Mouse (Mus musculus) hindbrain, embryonic 12.5 days (tissue): ENCODE measurements around the gene Rgs19. TPM values are rescaled to one million over a fixed set of nuclear protein-coding genes. Genes with fewer than 3 reads are reported as not detected.

Experiments
- ATAC-seq: fragments of 200-750 bp; cut with Nextera tagmentation; 2 replicates; pipeline ENCODE4 v1.8.0; 2017; ENCODE audit warnings: moderate TSS enrichment; ENCODE audit not compliant: low FRiP score
- H3K27ac ChIP-seq: fragments of 300-500 bp; sonication (generic); 2 replicates; pipeline ENCODE4 v1.5.1; 2016; ENCODE audit warnings: mild to moderate bottlenecking
- H3K27me3 ChIP-seq: fragments of 300-500 bp; sonication (generic); 2 replicates; pipeline ENCODE4 v1.6.1; 2016; ENCODE audit warnings: mild to moderate bottlenecking
- H3K36me3 ChIP-seq: fragments of 300-500 bp; sonication (generic); 2 replicates; pipeline ENCODE4 v1.6.1; 2016; ENCODE audit warnings: mild to moderate bottlenecking
- H3K4me1 ChIP-seq: fragments of 300-500 bp; sonication (generic); 2 replicates; pipeline ENCODE4 v1.6.1; 2016
- H3K4me2 ChIP-seq: fragments of 300-500 bp; sonication (generic); replicated peaks from 2 replicates; pipeline ENCODE4 v1.6.1; 2016; ENCODE audit warnings: mild to moderate bottlenecking
- H3K4me3 ChIP-seq: fragments of 300-500 bp; sonication (generic); 2 replicates; pipeline ENCODE4 v1.5.1; 2016; ENCODE audit warnings: mild to moderate bottlenecking
- H3K9ac ChIP-seq: fragments of 300-500 bp; sonication (generic); 2 replicates; pipeline ENCODE4 v1.6.1; 2016; ENCODE audit warnings: mild to moderate bottlenecking, moderate library complexity
- H3K9me3 ChIP-seq: fragments of 300-500 bp; sonication (generic); replicated peaks from 2 replicates; pipeline ENCODE4 v1.6.1; 2016; ENCODE audit warnings: mild to moderate bottlenecking
- WGBS: fragments of 180-500 bp; shearing (Covaris S2); methylation state at CpG from one replicate; pipeline ENCODE4 v1.1.7; 2016; 5-methylcytosine and 5-hydroxymethylcytosine counted together
- polyA plus RNA-seq: library from polyadenylated mRNA; unstranded; fragments of >200 nt; fragmentation: Nextera tagmentation; extraction: Ambion mirVana; gene quantifications from 2 replicates; pipeline ENCODE4 v1.2.1, GENCODE M21; 2016

The Rgs19 gene
- polyA plus RNA-seq, 1 experiment from 2014 or later = 54.4 TPM

DNA sequence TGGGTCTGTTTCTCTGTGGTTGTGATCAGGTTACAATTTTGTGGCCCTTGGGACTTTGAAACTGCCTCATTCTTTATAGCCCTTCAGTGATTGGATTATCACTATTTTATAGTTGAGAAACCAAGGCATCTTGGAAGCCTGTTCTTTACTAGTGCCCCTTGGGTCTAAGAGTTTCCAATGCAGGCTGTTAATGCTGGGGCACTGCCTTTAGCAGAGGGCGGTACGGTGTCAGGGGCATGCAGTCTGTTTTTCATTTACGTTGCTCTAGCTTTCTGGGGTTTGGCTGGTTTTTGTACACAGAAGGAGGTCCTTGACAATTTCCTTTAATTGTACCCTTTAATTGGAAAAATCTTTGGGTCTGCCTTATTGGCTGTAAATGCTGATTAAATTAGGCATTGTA lies 48.1 kb downstream of the Rgs19 start:
- no peak for ATAC-seq
- WGBS = 89% methylated on average over 3 of the region's 3 CpGs
- Histone ChIP-seq H3K27me3 (no peaks in the 10 kb centered on the region), H3K4me1 (no peaks in the 10 kb centered on the region), H3K9me3 (no peaks in the 10 kb centered on the region), H3K27ac (no peak overlapping the region), H3K9ac (no peak overlapping the region), H3K4me3 (no peak overlapping the region), H3K36me3 (peaks cover 86% of the 10 kb centered on the region), H3K4me2 (no peak overlapping the region)

DNA sequence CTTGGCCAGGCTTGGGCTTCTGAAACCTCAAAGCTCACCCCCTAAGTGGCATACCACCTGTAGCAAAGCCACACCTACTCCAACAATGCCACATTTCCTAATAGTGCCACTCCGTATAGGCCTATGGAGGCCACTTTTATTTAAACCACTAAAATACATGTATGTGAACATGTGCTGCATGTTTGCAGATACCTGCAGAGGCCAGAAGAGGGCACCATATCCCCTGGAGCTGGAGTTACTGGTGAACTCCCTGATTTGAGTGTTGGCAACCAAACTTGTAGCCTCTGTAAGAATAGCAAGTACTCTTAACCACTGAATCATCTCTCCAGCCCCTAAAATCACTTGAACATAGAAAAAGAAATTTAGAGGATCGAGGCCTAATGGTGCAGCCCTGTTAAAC lies 49.4 kb downstream of the Rgs19 start:
- no peaks in the 10 kb centered on the region for H3K4me1 ChIP-seq
- H3K27ac ChIP-seq = no peak overlapping the region
- H3K4me3 ChIP-seq = no peak overlapping the region
- peaks cover 85% of the 10 kb centered on the region for H3K36me3 ChIP-seq
- H3K27me3 ChIP-seq = no peaks in the 10 kb centered on the region
- no peak overlapping the region for H3K4me2 ChIP-seq
- no peak for ATAC-seq
- H3K9me3 ChIP-seq = no peaks in the 10 kb centered on the region
- no peak overlapping the region for H3K9ac ChIP-seq
- 92% methylated on average over 2 of the region's 2 CpGs for WGBS

Other genes with a start within 250 kb of the Rgs19 start
- gene Zbtb46, start 234.6 kb downstream of the Rgs19 start, polyA plus RNA-seq = 22.3 and 22.7 TPM in 2 replicates
- 0.12 TPM in 1 of 2 replicates, not detected in the other for gene Abhd16b, start 200.8 kb downstream of the Rgs19 start, polyA plus RNA-seq
- gene Tpd52l2, start 196.8 kb downstream of the Rgs19 start, polyA plus RNA-seq = 120 and 121 TPM in 2 replicates
- gene Dnajc5, start 173.5 kb downstream of the Rgs19 start, polyA plus RNA-seq = 148 and 150 TPM in 2 replicates
- gene Uckl1, start 109.1 kb downstream of the Rgs19 start, polyA plus RNA-seq = 64.2 and 66.3 TPM in 2 replicates
- 72.0 and 72.4 TPM in 2 replicates for gene Prpf6, start 102.1 kb downstream of the Rgs19 start, polyA plus RNA-seq
- 91.0 and 97.7 TPM in 2 replicates for gene Zfp512b, start 101.2 kb downstream of the Rgs19 start, polyA plus RNA-seq
- 97.4 and 101 TPM in 2 replicates for gene Samd10, start 94.8 kb downstream of the Rgs19 start, polyA plus RNA-seq
- gene Gm29797, start 36.9 kb downstream of the Rgs19 start, polyA plus RNA-seq = 0.30 and 0.43 TPM in 2 replicates
- gene Sox18, start 22.3 kb downstream of the Rgs19 start, polyA plus RNA-seq = 21.4 and 22.0 TPM in 2 replicates
- gene Tcea2, start 13.7 kb downstream of the Rgs19 start, polyA plus RNA-seq = 27.7 and 29.9 TPM in 2 replicates
- not detected in 2 replicates for gene Lkaaear1, start 4.5 kb upstream of the Rgs19 start, polyA plus RNA-seq
- 42.7 and 43.2 TPM in 2 replicates for gene Oprl1, start 21.0 kb upstream of the Rgs19 start, polyA plus RNA-seq
- 57.8 and 62.1 TPM in 2 replicates for gene Myt1, start 69.4 kb upstream of the Rgs19 start, polyA plus RNA-seq
- 39.6 and 41.2 TPM in 2 replicates for gene Pcmtd2, start 143.9 kb upstream of the Rgs19 start, polyA plus RNA-seq
- 86.2 and 92.4 TPM in 2 replicates for gene Polr3k, start 170.4 kb upstream of the Rgs19 start, polyA plus RNA-seq